Mouse (Mus musculus): ENCODE measurements around the gene Spred2. TPM values are rescaled to one million over a fixed set of nuclear protein-coding genes. Genes with fewer than 3 reads are reported as not detected.
A peak's percentile ranks its signal among the peaks of the same experiment; 100 is the strongest.

Spred2 gene
- polyA plus RNA-seq, 1 experiment from 2014 or later = 4.1 TPM

GRCm38 (mm10) chr11:19988224-19988623 lies 64.0 kb downstream of the Spred2 start:
- H3K4me3 ChIP-seq (ENCODE audit: low read length) = no peak overlapping the region
- no peak overlapping the region for H3K4me2 ChIP-seq (ENCODE audit: low read depth, low read length)
- H3K36me3 ChIP-seq (ENCODE audit: control insufficient read depth, insufficient read depth) = no peaks in the 10 kb centered on the region
- ATAC-seq (replicated peaks; ENCODE audit: extremely low read depth, insufficient read depth, low FRiP score) = no peak
- no peak overlapping the region for H3K27ac ChIP-seq (ENCODE audit: low read length)
- no peaks in the 10 kb centered on the region for H3K27me3 ChIP-seq (ENCODE audit: control insufficient read depth, insufficient read depth, low read length)
- no peaks in the 10 kb centered on the region for H3K9me3 ChIP-seq (replicated peaks; ENCODE audit: control insufficient read depth, low read length)
- no peak overlapping the region for H3K9ac ChIP-seq (ENCODE audit: low read length)
- 76% methylated on average over 5 of the region's 5 CpGs for WGBS
- H3K4me1 ChIP-seq (ENCODE audit: control insufficient read depth, insufficient read depth, low read length) = peaks cover 52% of the 10 kb centered on the region

DNA sequence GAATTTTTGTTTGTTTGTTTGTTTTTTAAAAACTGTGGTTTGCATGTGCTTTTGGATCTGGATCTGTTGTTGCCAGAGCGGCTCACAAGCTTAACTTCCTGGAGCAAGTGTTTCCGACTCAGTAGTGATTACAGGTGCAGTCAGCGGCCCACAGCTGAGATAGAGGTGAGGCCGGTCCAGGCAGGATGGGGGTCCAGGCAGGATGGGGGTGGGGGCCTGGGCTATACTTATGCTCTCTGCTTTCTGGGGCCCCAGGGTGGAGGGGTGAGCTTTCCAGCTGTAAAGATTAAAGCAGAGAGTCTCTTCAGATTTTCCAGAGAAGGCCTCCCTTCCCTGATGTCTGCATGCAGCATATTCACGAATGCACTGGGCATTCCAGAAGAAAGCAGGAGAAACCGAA lies 64.5 kb downstream of the Spred2 start:
- Histone ChIP-seq H3K9ac (ENCODE audit: low read length) (no peak overlapping the region), H3K4me1 (ENCODE audit: control insufficient read depth, insufficient read depth, low read length) (peaks cover 50% of the 10 kb centered on the region), H3K9me3 (replicated peaks; ENCODE audit: control insufficient read depth, low read length) (no peaks in the 10 kb centered on the region), H3K36me3 (ENCODE audit: control insufficient read depth, insufficient read depth) (no peaks in the 10 kb centered on the region), H3K4me3 (ENCODE audit: low read length) (no peak overlapping the region), H3K4me2 (ENCODE audit: low read depth, low read length) (no peak overlapping the region), H3K27ac (ENCODE audit: low read length) (no peak overlapping the region), H3K27me3 (ENCODE audit: control insufficient read depth, insufficient read depth, low read length) (no peaks in the 10 kb centered on the region)
- WGBS = 56% methylated on average over 6 of the region's 6 CpGs
- ATAC-seq (replicated peaks; ENCODE audit: extremely low read depth, insufficient read depth, low FRiP score) = no peak

GRCm38 (mm10) chr11:19989141-19989910 lies 65.2 kb downstream of the Spred2 start:
- peaks cover 48% of the 10 kb centered on the region for H3K4me1 ChIP-seq (ENCODE audit: control insufficient read depth, insufficient read depth, low read length)
- H3K27me3 ChIP-seq (ENCODE audit: control insufficient read depth, insufficient read depth, low read length) = no peaks in the 10 kb centered on the region
- no peak overlapping the region for H3K4me2 ChIP-seq (ENCODE audit: low read depth, low read length)
- H3K9me3 ChIP-seq (replicated peaks; ENCODE audit: control insufficient read depth, low read length) = no peaks in the 10 kb centered on the region
- no peak overlapping the region for H3K27ac ChIP-seq (ENCODE audit: low read length)
- no peaks in the 10 kb centered on the region for H3K36me3 ChIP-seq (ENCODE audit: control insufficient read depth, insufficient read depth)
- WGBS = 85% methylated on average over 13 of the region's 13 CpGs
- no peak overlapping the region for H3K9ac ChIP-seq (ENCODE audit: low read length)
- H3K4me3 ChIP-seq (ENCODE audit: low read length) = no peak overlapping the region
- ATAC-seq (replicated peaks; ENCODE audit: extremely low read depth, insufficient read depth, low FRiP score) = no peak; the same call in 1 of the 2 replicates

- Histone ChIP-seq H3K4me1 (ENCODE audit: control insufficient read depth, insufficient read depth, low read length) (peaks cover 41% of the 10 kb centered on the region), H3K27ac (ENCODE audit: low read length) (no peak overlapping the region; the same call in 1 of the 2 replicates), H3K9me3 (replicated peaks; ENCODE audit: control insufficient read depth, low read length) (no peaks in the 10 kb centered on the region), H3K27me3 (ENCODE audit: control insufficient read depth, insufficient read depth, low read length) (no peaks in the 10 kb centered on the region), H3K9ac (ENCODE audit: low read length) (no peak overlapping the region), H3K4me2 (ENCODE audit: low read depth, low read length) (no peak overlapping the region), H3K4me3 (ENCODE audit: low read length) (no peak overlapping the region), H3K36me3 (ENCODE audit: control insufficient read depth, insufficient read depth) (no peaks in the 10 kb centered on the region)
- no peak for ATAC-seq (replicated peaks; ENCODE audit: extremely low read depth, insufficient read depth, low FRiP score)
- WGBS = 60% methylated on average over 2 of the region's 2 CpGs
These were observed 66.6 kb downstream of the Spred2 start for GRCm38 (mm10) chr11:19990731-19991130.

- Histone ChIP-seq H3K4me2 (ENCODE audit: low read depth, low read length) (no peak overlapping the region), H3K9ac (ENCODE audit: low read length) (no peak overlapping the region), H3K4me3 (ENCODE audit: low read length) (no peak overlapping the region), H3K4me1 (ENCODE audit: control insufficient read depth, insufficient read depth, low read length) (peaks cover 35% of the 10 kb centered on the region), H3K27ac (ENCODE audit: low read length) (peak overlapping the region; percentile 41), H3K36me3 (ENCODE audit: control insufficient read depth, insufficient read depth) (no peaks in the 10 kb centered on the region), H3K9me3 (replicated peaks; ENCODE audit: control insufficient read depth, low read length) (no peaks in the 10 kb centered on the region), H3K27me3 (ENCODE audit: control insufficient read depth, insufficient read depth, low read length) (no peaks in the 10 kb centered on the region)
- ATAC-seq (replicated peaks; ENCODE audit: extremely low read depth, insufficient read depth, low FRiP score) = no peak
- WGBS = 69% methylated on average over 12 of the region's 12 CpGs
These were observed 67.3 kb downstream of the Spred2 start for GRCm38 (mm10) chr11:19991303-19991976.

DNA sequence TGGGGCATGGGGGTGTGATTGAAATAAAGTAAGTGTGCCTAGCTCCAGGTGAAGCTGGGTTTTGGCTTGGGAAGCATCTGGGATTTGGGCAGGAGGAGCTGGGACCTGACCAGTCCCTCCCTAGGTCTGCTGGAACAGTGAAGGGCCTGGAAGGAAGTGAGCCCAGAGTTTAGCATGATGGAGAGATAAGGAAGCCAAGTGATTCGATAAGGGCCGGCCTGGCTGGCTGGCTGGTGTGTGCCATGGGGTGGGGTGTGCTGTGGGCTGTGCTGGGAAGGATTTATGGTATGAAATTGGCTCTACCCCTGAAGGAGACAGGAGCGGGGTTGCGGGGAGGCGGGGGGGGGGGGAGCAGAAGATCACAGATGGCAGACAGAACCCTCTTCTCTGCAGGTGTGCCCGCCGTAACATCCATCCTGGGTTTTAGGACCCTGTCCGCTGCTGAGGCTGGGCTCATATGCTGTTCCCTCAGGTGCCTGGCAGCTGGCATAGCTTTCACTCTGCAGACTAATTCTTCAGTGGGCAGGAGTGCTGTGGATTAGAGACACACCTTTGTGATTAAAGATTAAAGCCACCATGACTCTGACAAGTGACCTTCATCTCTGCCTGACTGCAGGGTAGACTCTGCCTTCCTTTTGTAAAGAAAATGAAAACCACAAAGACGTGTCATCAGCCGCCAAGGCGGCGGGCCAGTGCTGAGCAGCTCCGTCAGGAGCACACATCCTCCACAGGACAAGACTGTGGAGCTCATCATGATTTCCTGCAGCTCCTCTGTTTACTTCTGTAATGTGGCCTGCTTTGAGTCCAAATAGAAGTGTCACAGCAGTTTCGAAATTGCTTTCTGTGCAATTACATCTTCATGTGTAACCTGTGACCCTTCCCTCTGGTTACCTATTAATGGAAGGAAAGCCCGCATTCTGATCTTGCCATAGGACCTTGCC lies 68.4 kb downstream of the Spred2 start:
- WGBS = 67% methylated on average over 12 of the region's 15 CpGs
- no peaks in the 10 kb centered on the region for H3K9me3 ChIP-seq (replicated peaks; ENCODE audit: control insufficient read depth, low read length)
- H3K4me2 ChIP-seq (ENCODE audit: low read depth, low read length) = peak overlapping the region; percentile 19; the same call in 1 of the 2 replicates
- H3K27ac ChIP-seq (ENCODE audit: low read length) = peak overlapping the region; percentile 8; the same call in 1 of the 2 replicates
- H3K4me3 ChIP-seq (ENCODE audit: low read length) = no peak overlapping the region
- no peaks in the 10 kb centered on the region for H3K27me3 ChIP-seq (ENCODE audit: control insufficient read depth, insufficient read depth, low read length)
- H3K36me3 ChIP-seq (ENCODE audit: control insufficient read depth, insufficient read depth) = no peaks in the 10 kb centered on the region
- ATAC-seq (replicated peaks; ENCODE audit: extremely low read depth, insufficient read depth, low FRiP score) = no peak
- H3K9ac ChIP-seq (ENCODE audit: low read length) = no peak overlapping the region
- H3K4me1 ChIP-seq (ENCODE audit: control insufficient read depth, insufficient read depth, low read length) = peaks cover 24% of the 10 kb centered on the region

DNA sequence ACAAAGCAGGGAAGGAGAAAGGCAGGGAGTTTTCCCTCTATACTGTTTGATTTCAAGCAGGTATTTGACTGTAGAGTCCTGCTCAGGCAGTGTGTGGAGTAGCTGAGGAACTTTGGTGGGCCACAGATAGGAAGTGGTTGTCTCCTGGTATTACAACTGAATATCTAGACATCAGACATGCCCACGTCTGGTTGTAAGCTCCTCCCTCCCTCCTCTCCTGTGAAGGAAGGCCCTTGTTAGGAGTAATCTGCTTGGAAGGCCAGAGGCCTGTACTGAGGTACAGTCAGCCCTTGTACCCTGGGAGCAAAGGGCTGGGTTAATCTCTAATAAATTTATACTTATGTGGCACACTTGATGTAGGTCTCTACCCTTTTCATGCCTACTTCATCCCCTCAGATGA lies 69.6 kb downstream of the Spred2 start:
- ATAC-seq (replicated peaks; ENCODE audit: extremely low read depth, insufficient read depth, low FRiP score) = peak; percentile 26; the same call in 1 of the 2 replicates
- Histone ChIP-seq H3K4me3 (ENCODE audit: low read length) (no peak overlapping the region), H3K4me1 (ENCODE audit: control insufficient read depth, insufficient read depth, low read length) (peaks cover 19% of the 10 kb centered on the region), H3K27ac (ENCODE audit: low read length) (no peak overlapping the region), H3K27me3 (ENCODE audit: control insufficient read depth, insufficient read depth, low read length) (no peaks in the 10 kb centered on the region), H3K9me3 (replicated peaks; ENCODE audit: control insufficient read depth, low read length) (no peaks in the 10 kb centered on the region), H3K4me2 (ENCODE audit: low read depth, low read length) (no peak overlapping the region), H3K36me3 (ENCODE audit: control insufficient read depth, insufficient read depth) (no peaks in the 10 kb centered on the region), H3K9ac (ENCODE audit: low read length) (no peak overlapping the region)
- WGBS = 11% methylated on average over 1 of the region's 1 CpGs

DNA sequence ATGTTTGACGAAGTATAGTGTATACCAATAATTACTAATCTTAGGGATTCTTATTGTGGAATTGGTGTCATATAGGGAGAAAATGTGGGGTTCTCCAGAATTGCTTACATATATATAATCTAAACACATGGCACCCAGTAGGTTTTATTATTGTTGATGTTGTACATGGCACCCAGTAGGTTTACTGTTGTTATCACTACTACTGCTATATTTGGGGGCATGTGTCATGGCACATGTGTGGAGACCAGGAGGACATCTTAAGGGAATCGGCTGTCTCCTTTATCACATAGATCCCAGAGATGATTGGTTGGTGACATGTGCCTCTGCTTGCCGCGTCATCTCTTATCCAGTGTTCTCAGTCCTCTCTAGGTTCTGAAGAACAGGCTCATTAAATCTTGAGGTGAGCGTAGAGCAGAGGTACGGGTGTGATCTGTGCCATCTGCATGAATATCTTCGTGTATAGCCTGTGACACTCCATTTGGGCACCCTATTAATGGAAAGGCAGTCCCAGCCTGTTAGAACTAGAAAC lies 70.2 kb downstream of the Spred2 start:
- 0 out of 2 replicates have a peak, but pooled peaks cover 2% of the 10 kb centered on the region for H3K36me3 ChIP-seq (ENCODE audit: control insufficient read depth, insufficient read depth)
- H3K4me2 ChIP-seq (ENCODE audit: low read depth, low read length) = no peak overlapping the region
- no peaks in the 10 kb centered on the region for H3K27me3 ChIP-seq (ENCODE audit: control insufficient read depth, insufficient read depth, low read length)
- 89% methylated on average over 7 of the region's 7 CpGs for WGBS
- no peaks in the 10 kb centered on the region for H3K9me3 ChIP-seq (replicated peaks; ENCODE audit: control insufficient read depth, low read length)
- H3K9ac ChIP-seq (ENCODE audit: low read length) = no peak overlapping the region
- no peak overlapping the region for H3K27ac ChIP-seq (ENCODE audit: low read length)
- no peak overlapping the region for H3K4me3 ChIP-seq (ENCODE audit: low read length)
- H3K4me1 ChIP-seq (ENCODE audit: control insufficient read depth, insufficient read depth, low read length) = peaks cover 16% of the 10 kb centered on the region
- ATAC-seq (replicated peaks; ENCODE audit: extremely low read depth, insufficient read depth, low FRiP score) = no peak
